Mouse (Mus musculus): ENCODE data around the gene Angpt4.

DNA sequence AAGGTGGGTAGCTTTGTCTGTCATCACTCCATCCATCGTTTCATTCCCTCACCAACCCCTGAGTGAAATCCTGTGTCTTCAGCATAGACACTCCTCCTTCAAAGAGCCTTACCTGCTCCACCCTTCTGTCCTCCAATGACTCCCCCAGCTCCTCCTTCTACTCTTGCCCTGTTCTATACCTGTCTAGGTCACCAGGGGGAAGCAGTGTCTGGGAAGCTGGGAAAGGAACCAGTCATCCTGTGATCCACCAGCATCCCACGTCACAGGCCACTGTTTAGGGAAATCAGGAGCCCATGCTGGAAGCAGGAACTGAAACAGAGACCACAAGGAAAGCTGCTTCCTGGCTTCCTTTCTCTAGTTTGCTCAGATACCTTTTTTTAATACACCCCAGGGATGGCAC is 31.2 kb upstream of the Angpt4 start:
- peak in 1 of 2 experiments; percentile 21; a peak in 1 of 4 replicates for TF ChIP-seq CTCF (conservative IDR thresholded peaks at IDR 0.05 in 1 of 2, IDR thresholded peaks at IDR 0.05 in 1 of 2; ENCODE audit: low read depth in 2 of 2, low read length in 2 of 2)
- TF ChIP-seq POLR2A (IDR thresholded peaks at IDR 0.05; ENCODE audit: low read depth, low read length), result no peak
- TF ChIP-seq CHD1 (IDR thresholded peaks at IDR 0.05; ENCODE audit: low read depth, low read length), result no peak
- TF ChIP-seq ZNF384 (IDR thresholded peaks at IDR 0.05; ENCODE audit: low read depth, low read length), result no peak
- no peak for TF ChIP-seq MEF2A (IDR thresholded peaks at IDR 0.05; ENCODE audit: borderline replicate concordance, low read depth, low read length)
